8 mouse cellular contexts compared by ENCODE assay signal in genomic region chr6:47879049-47879716, GRCm38 (mm10). TPM values are rescaled to one million over a fixed set of nuclear protein-coding genes. Genes with fewer than 3 reads are reported as not detected.
A peak's percentile ranks its signal among the peaks of the same experiment; 100 is the strongest.
DNase-seq lines count a peak whose midpoint lies in the region; ATAC-seq and TF ChIP-seq lines count a peak whose summit lies in the region.

No protein-coding gene starts in this region.

- H3K9me3 ChIP-seq in heart, embryonic 16.5 days (replicated peaks; ENCODE audit: control insufficient read depth, low read length), result no peaks in the 10 kb centered on the region
- no peaks in the 10 kb centered on the region for H3K9me3 ChIP-seq in hindbrain, embryonic 14.5 days (ENCODE audit: control insufficient read depth, low read length)
- no peaks in the 10 kb centered on the region for H3K9me3 ChIP-seq in midbrain, embryonic 11.5 days (ENCODE audit: control insufficient read depth, low read length)

- ATAC-seq in heart, embryonic 16.5 days (replicated peaks; ENCODE audit: extremely low read depth, insufficient read depth, low FRiP score), result no peak
- ATAC-seq in hindbrain, embryonic 14.5 days (ENCODE audit: low FRiP score), result no peak
- no peak for ATAC-seq in midbrain, embryonic 11.5 days (ENCODE audit: low FRiP score)

- H3K27ac ChIP-seq in heart, embryonic 16.5 days (ENCODE audit: low read length), result no peak overlapping the region
- H3K27ac ChIP-seq in bone marrow macrophage, adult 2 months (ENCODE audit: insufficient read depth, low read depth, low read length), result peak overlapping the region; percentile 31
- no peak overlapping the region for H3K27ac ChIP-seq in hindbrain, embryonic 14.5 days
- H3K27ac ChIP-seq in midbrain, embryonic 11.5 days (ENCODE audit: low read depth, low read length), result no peak overlapping the region

- H3K4me1 ChIP-seq in heart, embryonic 16.5 days (ENCODE audit: control insufficient read depth, insufficient read depth, low read length), result peaks cover 14% of the 10 kb centered on the region
- H3K4me1 ChIP-seq in bone marrow macrophage, adult 2 months (ENCODE audit: control insufficient read depth, insufficient read depth, low read length), result peaks cover 17% of the 10 kb centered on the region
- peaks cover 14% of the 10 kb centered on the region for H3K4me1 ChIP-seq in hindbrain, embryonic 14.5 days (replicated peaks; ENCODE audit: control insufficient read depth, insufficient read depth, low read length)
- H3K4me1 ChIP-seq in midbrain, embryonic 11.5 days (ENCODE audit: control insufficient read depth, insufficient read depth, low read length), result peaks cover 8% of the 10 kb centered on the region

- peaks cover 33% of the 10 kb centered on the region for H3K36me3 ChIP-seq in heart, embryonic 16.5 days (ENCODE audit: control insufficient read depth, insufficient read depth)
- H3K36me3 ChIP-seq in hindbrain, embryonic 14.5 days (replicated peaks; ENCODE audit: control insufficient read depth, insufficient read depth), result peaks cover 45% of the 10 kb centered on the region
- peaks cover 8% of the 10 kb centered on the region; the same call in 1 of the 2 replicates for H3K36me3 ChIP-seq in midbrain, embryonic 11.5 days (ENCODE audit: control insufficient read depth, insufficient read depth, low read length)

- no peaks in the 10 kb centered on the region for H3K27me3 ChIP-seq in heart, embryonic 16.5 days (ENCODE audit: control insufficient read depth, insufficient read depth, low read length)
- no peaks in the 10 kb centered on the region for H3K27me3 ChIP-seq in hindbrain, embryonic 14.5 days (ENCODE audit: control insufficient read depth, insufficient read depth, low read length)
- H3K27me3 ChIP-seq in midbrain, embryonic 11.5 days (ENCODE audit: control insufficient read depth, insufficient read depth, low read length), result no peaks in the 10 kb centered on the region

- no peak for TF ChIP-seq POLR2A in bone marrow macrophage, adult 2 months (IDR thresholded peaks at IDR 0.05; ENCODE audit: borderline replicate concordance, low read depth, low read length)

- H3K9ac ChIP-seq in heart, embryonic 16.5 days (ENCODE audit: low read length), result peak overlapping the region; percentile 7
- H3K9ac ChIP-seq in hindbrain, embryonic 14.5 days, result peak overlapping the region; percentile 85
- H3K9ac ChIP-seq in midbrain, embryonic 11.5 days (ENCODE audit: low read length), result peak overlapping the region; percentile 97

- no peak for DNase-seq in heart, adult 11 months
- DNase-seq in hindbrain, embryonic 14.5 days (ENCODE audit: low spot score), result no peak
- DNase-seq in midbrain, embryonic 11.5 days (ENCODE audit: low spot score, missing footprints), result no peak
- no peak for DNase-seq in yolk sac, embryonic 10.5 days (ENCODE audit: low spot score)
- DNase-seq in spleen, adult 18-20 months, result no peak
- no peak for DNase-seq in embryo, embryonic 10 days (ENCODE audit: low spot score)

- peak overlapping the region; percentile 97 for H3K4me2 ChIP-seq in heart, embryonic 16.5 days (ENCODE audit: low read depth, low read length)
- peak overlapping the region; percentile 87 for H3K4me2 ChIP-seq in hindbrain, embryonic 14.5 days (replicated peaks)
- peak overlapping the region; percentile 72 for H3K4me2 ChIP-seq in midbrain, embryonic 11.5 days

- no peak for TF ChIP-seq CTCF in bone marrow macrophage, adult 2 months (IDR thresholded peaks at IDR 0.05; ENCODE audit: low read depth, low read length)

- H3K4me3 ChIP-seq in heart, embryonic 16.5 days (ENCODE audit: low read length), result peak overlapping the region; percentile 90
- peak overlapping the region; percentile 75 for H3K4me3 ChIP-seq in bone marrow macrophage, adult 2 months (ENCODE audit: insufficient read depth, low read length)
- H3K4me3 ChIP-seq in hindbrain, embryonic 14.5 days (replicated peaks; ENCODE audit: low read length), result peak overlapping the region; percentile 93
- H3K4me3 ChIP-seq in midbrain, embryonic 11.5 days (ENCODE audit: low read depth, low read length), result peak overlapping the region; percentile 90

- WGBS in heart, embryonic 16.5 days, result 58% methylated on average over 4 of the region's 4 CpGs
- WGBS in hindbrain, embryonic 14.5 days, result 79% methylated on average over 4 of the region's 4 CpGs
- 75% methylated on average over 4 of the region's 4 CpGs for WGBS in midbrain, embryonic 11.5 days

RNA-seq across cellular contexts. Expression of gene Zfp282, which starts 2.2 kb away (rescaled TPM):
- polyA plus RNA-seq in heart, embryonic 16.5 days (2015; fragmentation: Nextera tagmentation; extraction: Ambion mirVana), result 9.3 and 9.5 TPM in 2 replicates
- 6.6 and 7.0 TPM in 2 replicates for polyA plus RNA-seq in bone marrow macrophage, adult 2 months (2012; ENCODE audit: insufficient read depth, insufficient read length, missing spikeins)
- 18.7 and 18.9 TPM in 2 replicates for polyA plus RNA-seq in hindbrain, embryonic 14.5 days (2014; fragmentation: Nextera tagmentation; extraction: Ambion mirVana)
- 12.6 and 13.6 TPM in 2 replicates for polyA plus RNA-seq in midbrain, embryonic 11.5 days (2014; fragmentation: Nextera tagmentation; extraction: Ambion mirVana)

RNA-seq across cellular contexts. Expression of gene Zfp212, which starts 41.1 kb away (rescaled TPM):
- 10.3 and 10.9 TPM in 2 replicates for polyA plus RNA-seq in heart, embryonic 16.5 days (2015; fragmentation: Nextera tagmentation; extraction: Ambion mirVana)
- polyA plus RNA-seq in bone marrow macrophage, adult 2 months (2012; ENCODE audit: insufficient read depth, insufficient read length, missing spikeins), result 9.6 and 11.6 TPM in 2 replicates
- 10.7 and 12.4 TPM in 2 replicates for polyA plus RNA-seq in hindbrain, embryonic 14.5 days (2014; fragmentation: Nextera tagmentation; extraction: Ambion mirVana)
- polyA plus RNA-seq in midbrain, embryonic 11.5 days (2014; fragmentation: Nextera tagmentation; extraction: Ambion mirVana), result 12.0 and 13.1 TPM in 2 replicates

RNA-seq across cellular contexts. Expression of gene Zfp398, which starts 43.7 kb away (rescaled TPM):
- 4.7 and 4.9 TPM in 2 replicates for polyA plus RNA-seq in heart, embryonic 16.5 days (2015; fragmentation: Nextera tagmentation; extraction: Ambion mirVana)
- polyA plus RNA-seq in bone marrow macrophage, adult 2 months (2012; ENCODE audit: insufficient read depth, insufficient read length, missing spikeins), result 4.7 and 6.4 TPM in 2 replicates
- polyA plus RNA-seq in hindbrain, embryonic 14.5 days (2014; fragmentation: Nextera tagmentation; extraction: Ambion mirVana), result 15.7 and 18.6 TPM in 2 replicates
- polyA plus RNA-seq in midbrain, embryonic 11.5 days (2014; fragmentation: Nextera tagmentation; extraction: Ambion mirVana), result 7.6 and 8.3 TPM in 2 replicates

RNA-seq across cellular contexts. Expression of gene Zfp786, which starts 48.5 kb away (rescaled TPM):
- polyA plus RNA-seq in heart, embryonic 16.5 days (2015; fragmentation: Nextera tagmentation; extraction: Ambion mirVana), result 1.5 and 1.7 TPM in 2 replicates
- polyA plus RNA-seq in bone marrow macrophage, adult 2 months (2012; ENCODE audit: insufficient read depth, insufficient read length, missing spikeins), result 0.33 TPM in 1 of 2 replicates, not detected in the other
- polyA plus RNA-seq in hindbrain, embryonic 14.5 days (2014; fragmentation: Nextera tagmentation; extraction: Ambion mirVana), result 13.6 and 13.7 TPM in 2 replicates
- 7.0 and 8.1 TPM in 2 replicates for polyA plus RNA-seq in midbrain, embryonic 11.5 days (2014; fragmentation: Nextera tagmentation; extraction: Ambion mirVana)

Comparison
In these comparisons a context has a peak if more than half of its experiments do, and no peak if none do; other contexts are left out.
1. H3K9ac ChIP-seq: peak in every context shown above with its lines; median percentile 97 in midbrain, embryonic 11.5 days; 85 in hindbrain, embryonic 14.5 days; 7 in heart, embryonic 16.5 days.